Mouse (Mus musculus): Measurements from ENCODE around the gene Pole. TPM values are rescaled to one million over a fixed set of nuclear protein-coding genes. Genes with fewer than 3 reads are reported as not detected.

The Pole gene
- polyA plus RNA-seq, 1 experiment, result 1.6 TPM

DNA sequence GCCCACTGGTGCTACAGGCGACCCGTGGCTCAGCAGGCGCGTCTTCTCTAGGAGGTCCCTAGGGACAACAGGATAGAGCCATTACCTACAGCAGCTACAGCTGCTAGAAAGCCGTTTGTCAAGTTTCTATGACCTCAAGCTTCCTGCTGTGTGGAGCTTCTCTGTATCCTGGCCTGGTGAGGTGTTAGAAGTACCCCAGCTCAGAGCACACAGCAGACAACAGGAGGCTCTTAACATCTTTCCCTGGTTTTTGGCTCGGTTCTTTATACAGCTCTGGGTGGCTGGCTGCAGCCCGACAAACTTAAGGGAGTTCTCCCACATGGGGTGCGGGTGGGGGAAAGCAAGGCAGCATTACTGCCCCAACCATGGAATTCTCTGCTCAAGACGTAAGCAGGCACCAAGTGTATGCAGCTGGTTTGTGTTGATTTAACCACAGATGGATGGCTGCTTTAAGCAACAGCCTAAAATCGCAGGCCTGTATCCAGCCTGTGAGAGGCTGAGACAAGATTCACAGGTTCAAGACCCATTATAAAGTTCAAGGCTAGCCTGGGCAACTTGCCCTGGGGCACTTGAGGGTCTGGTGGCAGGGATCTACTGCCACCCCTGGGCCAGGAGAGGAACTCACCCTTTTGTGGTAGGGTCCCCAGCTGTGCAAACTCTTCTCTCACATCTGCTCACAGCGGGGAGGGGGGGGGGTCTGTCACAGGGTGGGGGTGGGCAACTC is 77.9 kb downstream of the Pole start:
- 77% methylated on average over 11 of the region's 11 CpGs for WGBS
- DNase-seq, result no peak
- no peaks in the 10 kb centered on the region for H3K27me3 ChIP-seq (ENCODE audit: control insufficient read depth, insufficient read depth, low read length)
- TF ChIP-seq CTCF (IDR thresholded peaks at IDR 0.05; ENCODE audit: borderline replicate concordance, insufficient read depth, low read depth, low read length) (no peak), POLR2A (IDR thresholded peaks at IDR 0.05; ENCODE audit: borderline replicate concordance, insufficient read depth, low read length) (no peak)
- peaks cover 4% of the 10 kb centered on the region for H3K4me1 ChIP-seq (ENCODE audit: control insufficient read depth, insufficient read depth, low read length)
- H3K4me3 ChIP-seq (replicated peaks; ENCODE audit: insufficient read depth, low read depth, low read length), result no peak overlapping the region
- no peak overlapping the region for H3K27ac ChIP-seq (ENCODE audit: insufficient read depth, low read length)

DNA sequence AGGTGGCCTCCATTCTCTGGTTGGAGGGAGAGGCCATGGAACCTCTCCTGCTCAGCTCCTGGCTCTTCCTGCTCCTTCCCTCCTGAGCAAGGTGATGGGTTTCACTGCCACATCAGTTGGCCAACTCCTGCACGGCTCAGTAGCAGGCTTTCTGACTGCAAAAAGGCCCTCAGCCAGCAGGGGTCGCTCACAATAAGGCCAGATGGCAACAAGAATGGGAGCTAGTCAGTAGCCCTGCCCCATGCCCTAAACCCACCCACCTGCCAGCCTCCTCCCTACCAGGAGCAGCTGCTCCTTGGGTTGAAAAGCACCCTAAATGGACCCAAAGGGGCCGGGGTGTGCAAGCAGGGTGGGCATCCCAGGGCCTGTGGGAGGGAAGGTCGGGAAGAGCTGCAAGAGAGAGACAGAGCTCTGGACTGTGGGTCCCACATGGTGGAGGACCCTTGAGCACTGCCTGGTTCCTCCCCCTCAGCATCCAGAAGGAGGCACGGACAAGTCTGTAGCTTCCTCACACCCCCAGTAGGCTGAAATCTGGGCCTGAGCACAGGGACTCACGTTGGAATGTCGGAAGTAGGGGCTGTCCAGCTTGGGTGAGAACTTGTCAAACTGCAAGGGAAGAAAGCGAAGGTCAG is 90.8 kb downstream of the Pole start:
- Histone ChIP-seq H3K4me3 (replicated peaks; ENCODE audit: insufficient read depth, low read depth, low read length) (no peak overlapping the region), H3K27me3 (ENCODE audit: control insufficient read depth, insufficient read depth, low read length) (no peaks in the 10 kb centered on the region), H3K4me1 (ENCODE audit: control insufficient read depth, insufficient read depth, low read length) (peaks cover 14% of the 10 kb centered on the region), H3K27ac (ENCODE audit: insufficient read depth, low read length) (no peak overlapping the region)
- TF ChIP-seq POLR2A (IDR thresholded peaks at IDR 0.05; ENCODE audit: borderline replicate concordance, insufficient read depth, low read length) (no peak), CTCF (IDR thresholded peaks at IDR 0.05; ENCODE audit: borderline replicate concordance, insufficient read depth, low read depth, low read length) (peak; percentile 91)
- WGBS, result 47% methylated on average over 8 of the region's 8 CpGs
- peak; percentile 83 to 92 for DNase-seq

GRCm38 (mm10) chr5:110378181-110378583 is 92.1 kb downstream of the Pole start:
- no peak overlapping the region for H3K27ac ChIP-seq (ENCODE audit: insufficient read depth, low read length)
- peaks cover 21% of the 10 kb centered on the region for H3K4me1 ChIP-seq (ENCODE audit: control insufficient read depth, insufficient read depth, low read length)
- no peak for TF ChIP-seq POLR2A (IDR thresholded peaks at IDR 0.05; ENCODE audit: borderline replicate concordance, insufficient read depth, low read length)
- TF ChIP-seq CTCF (IDR thresholded peaks at IDR 0.05; ENCODE audit: borderline replicate concordance, insufficient read depth, low read depth, low read length), result no peak
- H3K4me3 ChIP-seq (replicated peaks; ENCODE audit: insufficient read depth, low read depth, low read length), result no peak overlapping the region
- peak in 1 of 2 experiments; percentile 34 for DNase-seq
- no peaks in the 10 kb centered on the region for H3K27me3 ChIP-seq (ENCODE audit: control insufficient read depth, insufficient read depth, low read length)
- 60% methylated on average over 20 of the region's 20 CpGs for WGBS

- TF ChIP-seq POLR2A (IDR thresholded peaks at IDR 0.05; ENCODE audit: borderline replicate concordance, insufficient read depth, low read length), result no peak
- TF ChIP-seq CTCF (IDR thresholded peaks at IDR 0.05; ENCODE audit: borderline replicate concordance, insufficient read depth, low read depth, low read length), result no peak
- H3K4me1 ChIP-seq (ENCODE audit: control insufficient read depth, insufficient read depth, low read length), result peaks cover 24% of the 10 kb centered on the region
- H3K4me3 ChIP-seq (replicated peaks; ENCODE audit: insufficient read depth, low read depth, low read length), result no peak overlapping the region
- 44% methylated on average over 15 of the region's 15 CpGs for WGBS
- H3K27me3 ChIP-seq (ENCODE audit: control insufficient read depth, insufficient read depth, low read length), result no peaks in the 10 kb centered on the region
- H3K27ac ChIP-seq (ENCODE audit: insufficient read depth, low read length), result 0 out of 2 replicates have a peak overlapping the region, but pooled peaks have one; percentile 10
- DNase-seq, result peak; percentile 40 to 49
These were observed 93.0 kb downstream of the Pole start for GRCm38 (mm10) chr5:110379086-110379485.

DNA sequence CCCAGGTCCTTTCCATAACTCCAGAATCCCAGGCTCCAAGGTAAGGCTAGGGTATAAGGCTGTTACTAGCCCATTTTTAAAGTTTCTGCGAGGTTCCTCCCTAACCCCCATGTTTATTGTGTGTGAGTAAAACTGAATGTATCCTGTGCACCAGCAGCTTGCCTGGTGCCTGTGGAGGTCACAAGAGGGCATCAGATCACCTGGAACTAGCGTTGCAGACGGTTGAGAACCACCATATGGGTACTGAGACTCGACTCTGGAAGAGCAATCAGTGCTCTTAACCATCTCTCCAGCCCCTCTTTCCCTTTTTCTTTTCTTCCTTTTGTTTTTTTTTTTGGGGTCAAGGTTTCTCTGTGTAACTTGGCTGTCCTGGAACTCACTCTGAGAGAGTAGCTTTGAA is 93.7 kb downstream of the Pole start:
- no peak for DNase-seq
- Histone ChIP-seq H3K4me3 (replicated peaks; ENCODE audit: insufficient read depth, low read depth, low read length) (no peak overlapping the region), H3K27me3 (ENCODE audit: control insufficient read depth, insufficient read depth, low read length) (no peaks in the 10 kb centered on the region), H3K4me1 (ENCODE audit: control insufficient read depth, insufficient read depth, low read length) (peaks cover 30% of the 10 kb centered on the region), H3K27ac (ENCODE audit: insufficient read depth, low read length) (no peak overlapping the region)
- TF ChIP-seq CTCF (IDR thresholded peaks at IDR 0.05; ENCODE audit: borderline replicate concordance, insufficient read depth, low read depth, low read length) (peak; percentile 20; the same call in 1 of the 2 replicates), POLR2A (IDR thresholded peaks at IDR 0.05; ENCODE audit: borderline replicate concordance, insufficient read depth, low read length) (no peak)
- 79% methylated on average over 4 of the region's 4 CpGs for WGBS

DNA sequence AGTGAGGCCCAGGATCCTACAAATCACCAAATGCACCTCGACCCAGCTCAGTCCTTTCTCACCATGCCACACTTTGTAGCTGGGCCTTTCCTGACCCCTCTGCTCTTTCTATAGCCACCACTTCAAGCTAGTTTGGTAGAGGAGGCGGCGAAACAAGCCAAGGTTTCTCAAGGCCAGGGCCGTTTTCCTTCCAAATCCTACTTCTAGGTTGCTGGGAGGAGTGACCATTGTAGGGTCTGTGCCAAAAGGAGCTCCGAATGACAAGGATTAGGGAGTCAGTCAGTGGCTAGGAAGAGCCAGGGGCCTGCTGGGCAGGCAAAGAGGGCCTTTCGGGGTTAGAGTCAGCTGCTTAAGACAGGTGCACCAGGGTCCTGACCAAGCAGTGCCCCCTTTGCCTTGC is 98.4 kb downstream of the Pole start:
- WGBS, result 34% methylated on average over 6 of the region's 6 CpGs
- TF ChIP-seq POLR2A (IDR thresholded peaks at IDR 0.05; ENCODE audit: borderline replicate concordance, insufficient read depth, low read length) (no peak), CTCF (IDR thresholded peaks at IDR 0.05; ENCODE audit: borderline replicate concordance, insufficient read depth, low read depth, low read length) (no peak)
- no peak overlapping the region for H3K27ac ChIP-seq (ENCODE audit: insufficient read depth, low read length)
- H3K27me3 ChIP-seq (ENCODE audit: control insufficient read depth, insufficient read depth, low read length), result no peaks in the 10 kb centered on the region
- H3K4me1 ChIP-seq (ENCODE audit: control insufficient read depth, insufficient read depth, low read length), result peaks cover 29% of the 10 kb centered on the region
- peak overlapping the region; percentile 9 for H3K4me3 ChIP-seq (replicated peaks; ENCODE audit: insufficient read depth, low read depth, low read length)
- DNase-seq, result peak in 1 of 2 experiments; percentile 48

DNA sequence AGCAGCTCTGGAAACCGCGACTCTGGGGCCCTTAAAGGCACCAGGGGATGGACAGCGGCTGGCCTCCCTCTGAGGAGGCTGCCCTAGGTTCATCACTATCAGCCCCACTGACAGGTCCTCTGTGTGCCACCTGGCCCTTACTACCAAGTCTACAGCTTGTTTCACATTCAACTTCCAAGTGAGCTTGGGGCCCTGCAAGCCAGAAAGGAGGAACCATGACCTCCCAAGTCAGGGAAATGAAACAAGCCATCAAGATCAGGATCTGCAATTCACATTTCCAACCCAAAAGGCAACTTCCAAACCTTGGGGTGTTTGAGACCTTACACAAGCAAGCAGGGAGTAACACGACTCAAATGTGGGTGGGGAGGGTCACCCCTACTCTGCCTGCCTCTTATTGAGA is 99.2 kb downstream of the Pole start:
- peaks cover 33% of the 10 kb centered on the region for H3K4me1 ChIP-seq (ENCODE audit: control insufficient read depth, insufficient read depth, low read length)
- H3K27me3 ChIP-seq (ENCODE audit: control insufficient read depth, insufficient read depth, low read length), result no peaks in the 10 kb centered on the region
- TF ChIP-seq POLR2A (IDR thresholded peaks at IDR 0.05; ENCODE audit: borderline replicate concordance, insufficient read depth, low read length), result no peak
- TF ChIP-seq CTCF (IDR thresholded peaks at IDR 0.05; ENCODE audit: borderline replicate concordance, insufficient read depth, low read depth, low read length), result no peak
- 68% methylated on average over 4 of the region's 4 CpGs for WGBS
- H3K4me3 ChIP-seq (replicated peaks; ENCODE audit: insufficient read depth, low read depth, low read length), result peak overlapping the region; percentile 20
- DNase-seq, result no peak
- no peak overlapping the region; the same call in 1 of the 2 replicates for H3K27ac ChIP-seq (ENCODE audit: insufficient read depth, low read length)

Measured in cerebellum, adult 2 months (tissue).